Mouse (Mus musculus) T-cell, adult 2 months (primary cell): ENCODE results near the gene Oosp2.

Experiments used
- DNase-seq: peaks from one replicate; pipeline ENCODE4 v3.0.0; 2022; ENCODE audit warnings: low spot score

Oosp2 gene

GRCm38 (mm10) chr19:11660459-11660858, at the start of gene Oosp2:
Gene Oosp2 (minus strand): TSS chr19:11660559.
- DNase-seq = no peak

- no peak for DNase-seq
Observed at GRCm38 (mm10) chr19:11698342-11698741, 38.0 kb upstream of the Oosp2 start.

GRCm38 (mm10) chr19:11696755-11697154, 36.4 kb upstream of the Oosp2 start, which contains the start of gene Oosp3:
Gene Oosp3 (plus strand): TSS chr19:11697055.
- DNase-seq = no peak

GRCm38 (mm10) chr19:11691454-11691853, 31.1 kb upstream of the Oosp2 start:
- no peak for DNase-seq

DNA sequence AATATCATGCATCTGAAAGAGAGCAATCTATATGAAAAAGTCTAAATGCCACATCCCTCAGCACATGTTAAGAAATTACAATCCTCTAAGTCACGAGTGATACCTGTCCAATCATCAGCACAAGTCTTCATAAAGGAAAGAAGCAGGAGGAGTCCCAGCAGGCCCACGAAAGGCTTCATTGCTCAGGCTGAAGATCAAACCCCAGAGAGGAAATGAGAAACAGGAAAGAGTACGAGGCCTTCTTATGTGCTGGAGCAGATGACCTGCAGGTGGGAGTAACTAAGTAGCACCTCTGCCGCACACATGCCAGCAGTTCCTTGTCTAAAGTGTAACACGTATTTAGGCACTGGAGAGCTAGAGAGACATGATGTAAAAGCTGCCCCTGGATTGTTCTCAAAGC, 30.5 kb upstream of the Oosp2 start, which contains the start of gene Oosp1:
Gene Oosp1 (minus strand): TSS at position 312 of the 400 bp plus-strand sequence.
- no peak for DNase-seq

GRCm38 (mm10) chr19:11661562-11661961, 1.2 kb upstream of the Oosp2 start:
- no peak for DNase-seq

- DNase-seq = no peak
Observed at GRCm38 (mm10) chr19:11659142-11659541, 1.2 kb downstream of the Oosp2 start.

DNA sequence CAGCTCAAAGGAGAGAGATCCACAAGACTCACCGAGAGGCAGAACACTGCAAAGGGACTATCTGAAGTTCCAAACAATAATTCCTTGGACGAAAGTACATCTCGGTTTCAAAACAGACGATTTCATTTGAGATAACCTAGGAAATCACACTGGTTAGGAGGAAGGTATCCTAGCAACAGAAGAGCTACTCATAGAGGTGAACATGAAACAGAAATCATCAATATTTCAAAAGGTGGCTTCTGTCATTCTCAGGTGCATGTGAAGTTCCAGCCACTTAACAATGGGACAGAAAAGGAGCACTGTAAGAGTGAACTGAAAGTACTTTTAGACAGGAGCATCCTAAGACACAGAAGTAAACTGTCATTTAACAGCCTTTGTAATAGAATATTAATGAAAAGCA, 10.8 kb downstream of the Oosp2 start:
- DNase-seq = no peak

GRCm38 (mm10) chr19:11646166-11646565, 14.2 kb downstream of the Oosp2 start:
- no peak for DNase-seq

GRCm38 (mm10) chr19:11640732-11641131, 19.6 kb downstream of the Oosp2 start, which contains the start of gene Ms4a3:
Gene Ms4a3 (minus strand): TSS chr19:11640851.
- no peak for DNase-seq

DNA sequence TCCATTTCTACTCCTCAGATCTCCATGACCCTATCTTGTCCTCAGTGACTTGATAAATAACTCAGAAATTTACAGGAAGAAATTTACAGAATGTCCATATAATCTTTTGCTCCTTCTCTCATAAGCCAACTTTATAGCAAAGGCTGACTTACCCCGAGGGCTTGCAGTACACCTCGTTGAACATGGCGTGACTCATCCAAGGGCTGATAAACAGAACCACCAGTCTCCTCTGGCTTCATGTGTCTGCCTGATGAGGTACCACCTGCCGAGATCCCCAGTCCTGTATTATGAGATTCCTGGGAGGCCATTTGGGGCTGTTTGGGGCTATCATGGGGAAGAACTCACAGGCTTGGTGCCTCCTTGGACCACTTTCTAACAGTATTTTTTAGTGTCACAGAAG, 21.3 kb downstream of the Oosp2 start:
- no peak for DNase-seq

DNA sequence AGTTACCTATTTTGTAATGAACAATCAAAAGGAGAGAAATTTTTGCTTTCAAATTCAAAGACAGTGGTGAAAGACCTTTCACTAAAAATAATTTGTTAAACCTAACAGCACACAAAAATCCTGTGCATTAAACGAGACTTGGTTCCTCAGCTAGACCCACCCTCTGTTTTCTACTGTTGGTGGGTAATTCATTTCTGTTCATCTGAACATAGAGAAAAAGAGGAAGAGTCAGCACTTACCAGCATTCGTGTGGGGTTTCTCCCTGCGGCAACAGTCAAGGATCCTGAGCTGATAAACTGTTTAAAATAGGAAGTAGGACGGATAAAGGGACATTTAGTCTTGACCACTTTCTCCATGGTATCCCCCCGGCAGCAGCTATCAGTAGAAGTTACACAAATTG, 24.8 kb downstream of the Oosp2 start:
- no peak for DNase-seq

DNA sequence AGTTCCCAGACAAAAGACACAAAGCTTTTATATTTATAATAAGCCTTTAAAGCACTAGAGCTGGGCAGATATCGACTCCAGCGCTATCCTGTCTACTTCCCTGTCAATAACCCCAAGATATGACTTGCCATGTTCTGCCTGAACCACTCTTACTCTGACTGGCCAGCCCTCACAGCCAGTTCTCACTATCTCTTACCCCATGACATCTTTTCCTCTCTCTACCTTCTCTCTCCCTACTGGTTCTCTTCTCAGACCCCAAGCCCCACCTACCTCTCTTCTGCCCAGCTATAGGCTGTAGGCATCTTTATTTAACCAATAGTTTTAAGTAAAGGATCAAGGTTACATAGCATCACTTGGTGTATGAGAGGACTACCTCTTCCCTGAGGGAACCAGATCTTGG, 26.0 kb downstream of the Oosp2 start:
- no peak for DNase-seq

GRCm38 (mm10) chr19:11633732-11634131, 26.6 kb downstream of the Oosp2 start:
- DNase-seq = no peak

DNA sequence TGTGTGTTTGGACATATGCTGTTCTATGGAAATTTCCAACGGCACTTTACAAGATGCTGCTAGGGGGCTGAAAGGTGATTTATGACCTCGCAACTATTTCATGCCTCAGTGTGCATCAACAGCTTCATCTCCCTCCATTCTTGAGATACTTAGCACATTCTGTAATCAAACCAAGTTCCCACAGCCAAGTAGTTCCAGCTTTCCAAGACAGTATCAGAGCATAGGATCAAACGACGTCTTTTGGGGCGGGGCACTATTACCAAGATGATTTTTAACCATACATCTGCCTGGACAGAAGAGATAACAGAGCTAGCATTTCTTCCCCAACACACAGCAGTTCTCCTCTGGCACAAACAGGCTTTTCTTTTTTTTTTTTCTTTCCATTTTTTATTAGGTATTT, 35.1 kb downstream of the Oosp2 start:
- no peak for DNase-seq

DNA sequence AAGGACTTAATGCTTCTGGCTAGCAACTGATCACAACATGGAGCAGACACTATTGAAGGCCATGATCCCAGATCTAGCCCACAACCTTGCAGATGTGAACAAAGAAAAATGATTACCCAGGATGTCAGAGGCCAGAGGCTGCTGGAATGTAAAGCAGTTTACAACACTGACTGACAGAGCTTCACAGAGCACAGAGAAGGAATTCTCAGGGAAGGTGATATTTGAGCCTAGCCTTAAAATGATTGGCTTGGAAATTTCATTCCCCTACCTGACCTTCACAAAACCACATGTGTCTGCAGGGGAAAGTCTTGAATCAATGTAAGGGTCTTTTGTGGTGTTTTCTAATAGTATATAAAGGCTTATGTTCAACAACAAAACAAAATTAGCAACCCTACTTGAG, 35.6 kb downstream of the Oosp2 start:
- DNase-seq = no peak

DNA sequence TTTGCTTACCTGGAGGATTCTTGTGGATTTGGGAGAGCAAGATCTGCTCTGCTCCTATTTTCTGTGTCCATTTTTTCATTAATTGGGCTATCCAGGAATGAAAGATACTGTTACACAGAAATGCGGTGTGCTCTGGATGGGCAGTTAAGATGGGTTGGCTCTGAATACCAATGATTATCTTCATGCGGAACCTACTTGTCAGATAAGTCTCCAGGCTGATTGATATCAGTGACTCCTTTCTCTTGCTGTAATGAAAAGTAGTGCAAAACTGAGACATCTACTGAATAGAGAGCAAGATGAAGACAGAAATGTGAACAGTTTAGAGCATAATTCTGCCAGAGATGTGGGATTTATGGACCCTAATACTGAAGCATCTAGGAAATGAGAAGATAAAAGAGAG, 36.8 kb downstream of the Oosp2 start, which contains the start of gene Ms4a2:
Gene Ms4a2 (minus strand): TSS at position 169 of the 400 bp plus-strand sequence.
- no peak for DNase-seq

- DNase-seq = no peak
Observed at GRCm38 (mm10) chr19:11617983-11618382, 42.4 kb downstream of the Oosp2 start.

DNA sequence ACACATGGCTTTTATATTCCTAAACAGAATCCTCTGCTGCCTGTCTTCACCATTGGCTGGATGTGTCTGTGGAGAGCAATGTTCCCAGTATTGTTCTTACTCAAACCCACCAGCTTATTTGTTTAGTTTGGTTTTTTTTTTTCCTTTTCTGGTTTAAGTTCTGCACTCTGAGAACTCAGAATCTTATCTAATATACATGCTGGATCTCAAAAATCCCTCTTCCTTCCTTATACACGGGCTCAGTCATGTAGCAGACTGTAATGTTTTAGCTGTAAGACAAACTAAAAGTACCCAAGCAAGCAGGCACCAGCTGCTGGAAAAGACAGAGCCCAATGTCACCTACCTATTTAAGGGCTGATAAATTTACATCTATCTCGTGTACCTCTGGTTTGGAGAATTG, 45.6 kb downstream of the Oosp2 start:
- no peak for DNase-seq

GRCm38 (mm10) chr19:11613776-11614443, 46.4 kb downstream of the Oosp2 start:
- no peak for DNase-seq

GRCm38 (mm10) chr19:11613084-11613483, 47.3 kb downstream of the Oosp2 start:
- no peak for DNase-seq

GRCm38 (mm10) chr19:11612293-11612692, 48.1 kb downstream of the Oosp2 start:
- DNase-seq = no peak

DNA sequence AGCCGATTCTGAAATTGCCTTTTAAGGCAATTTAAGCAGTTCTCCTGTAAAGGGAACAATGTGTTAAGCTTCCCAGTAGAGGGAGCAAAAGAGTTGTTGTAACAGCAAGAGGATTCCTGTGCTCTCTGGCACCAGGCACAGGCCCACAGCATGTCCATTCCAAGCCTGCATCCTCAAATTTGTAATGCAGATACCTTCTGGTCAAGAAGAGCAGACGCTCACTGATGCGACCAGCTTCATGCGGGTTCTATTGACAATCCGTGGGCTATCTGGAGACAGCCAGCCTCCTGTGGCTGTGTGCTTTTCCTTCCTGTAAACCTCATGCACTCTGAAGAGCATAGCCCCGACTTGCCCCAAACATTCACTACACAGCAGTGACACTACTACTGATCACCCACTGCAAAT, 48.8 kb downstream of the Oosp2 start:
- peak; percentile 21 for DNase-seq

DNA sequence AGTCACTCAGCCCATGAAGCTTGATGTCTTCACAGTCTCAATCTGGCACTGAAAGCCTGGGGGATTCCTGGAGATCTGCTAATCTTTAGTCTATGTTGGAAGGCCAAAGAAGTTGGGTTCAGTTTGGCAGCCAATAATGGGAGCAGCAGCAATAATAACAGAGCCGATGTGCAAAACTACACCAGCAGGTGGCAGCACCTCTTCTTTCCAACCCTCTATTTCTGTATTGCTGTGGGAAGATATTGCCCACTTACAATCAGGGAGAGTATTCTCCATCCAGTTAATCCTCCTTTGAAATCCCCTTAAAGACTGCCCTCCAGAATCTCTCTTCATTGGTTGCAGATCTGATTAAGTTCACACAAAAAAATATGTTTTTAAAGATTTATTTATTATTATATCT, 52.2 kb downstream of the Oosp2 start:
- DNase-seq = peak; percentile 44
